Mouse (Mus musculus) MEL (cell line): Measurements from ENCODE around the gene Wiz.

ENCODE experiments used
- CTCF ChIP-seq, 3 experiments: IDR thresholded peaks in 2 of 3; conservative IDR thresholded peaks in 1 of 3; 2 replicates each; pipeline ENCODE4 v1.5.1; 2011 to 2012; ENCODE audit warnings: low read length in 3 of 3, low read depth in 2 of 3, mild to moderate bottlenecking in 2 of 3, improper control_type of control experiment in 1 of 3, inconsistent platforms in 1 of 3, mixed read lengths in 1 of 3, moderate library complexity in 1 of 3; ENCODE audit not compliant: control insufficient read depth in 1 of 3, insufficient read depth in 1 of 3, poor library complexity in 1 of 3, severe bottlenecking in 1 of 3
- E2F4 ChIP-seq: IDR thresholded peaks from 2 replicates; pipeline ENCODE4 v1.6.1; 2011; ENCODE audit warnings: low read depth, low read length, improper control_type of control experiment, borderline replicate concordance
- MAZ ChIP-seq: IDR thresholded peaks from 2 replicates; pipeline ENCODE4 v1.6.1; 2012; ENCODE audit warnings: low read depth, mild to moderate bottlenecking, inconsistent platforms, low read length, improper control_type of control experiment
- SIN3A ChIP-seq: IDR thresholded peaks from 2 replicates; pipeline ENCODE4 v1.6.1; 2012; ENCODE audit warnings: low read length, improper control_type of control experiment, inconsistent platforms
- TAL1 ChIP-seq: IDR thresholded peaks from 2 replicates; pipeline ENCODE4 v1.6.1; 2012; ENCODE audit warnings: mild to moderate bottlenecking, inconsistent platforms, low read length, moderate library complexity, mixed read lengths

- TF ChIP-seq MAZ (no peak), SIN3A (no peak), CTCF (IDR thresholded peaks at IDR 0.05 in 2 of 3, conservative IDR thresholded peaks at IDR 0.05 in 1 of 3; ENCODE audit: control insufficient read depth in 1 of 3, insufficient read depth in 1 of 3, low read depth in 2 of 3, low read length in 3 of 3, poor library complexity in 1 of 3, severe bottlenecking in 1 of 3) (no peak), TAL1 (no peak), E2F4 (no peak)
These were observed 34.2 kb downstream of the Wiz start for GRCm38 (mm10) chr17:32355031-32355430.
